Mouse (Mus musculus): ENCODE measurements around the gene Hoxa4.

GRCm38 (mm10) chr6:52175864-52176263 is 15.7 kb downstream of the Hoxa4 start:
- TF ChIP-seq EP300 (IDR thresholded peaks at IDR 0.05; ENCODE audit: low read length): no peak
- TF ChIP-seq CTCF (conservative IDR thresholded peaks at IDR 0.05 in 1 of 2, IDR thresholded peaks at IDR 0.05 in 1 of 2; ENCODE audit: low read depth in 2 of 2, low read length in 2 of 2): no peak
- no peak for TF ChIP-seq E2F4 (IDR thresholded peaks at IDR 0.05; ENCODE audit: insufficient replicate concordance, low read depth, low read length)
- TF ChIP-seq POLR2A (IDR thresholded peaks at IDR 0.05; ENCODE audit: low read depth, low read length): no peak
- TF ChIP-seq BHLHE40 (IDR thresholded peaks at IDR 0.05; ENCODE audit: low read depth, low read length): no peak
- TF ChIP-seq HCFC1 (IDR thresholded peaks at IDR 0.05; ENCODE audit: low read depth, low read length): no peak
- TF ChIP-seq MAX (IDR thresholded peaks at IDR 0.05; ENCODE audit: low read length): no peak
- TF ChIP-seq TCF12 (IDR thresholded peaks at IDR 0.05; ENCODE audit: low read depth, low read length): no peak
- TF ChIP-seq CHD2 (IDR thresholded peaks at IDR 0.05; ENCODE audit: low read length): no peak
- TF ChIP-seq MAFK (IDR thresholded peaks at IDR 0.05; ENCODE audit: insufficient replicate concordance, low read length): no peak
- TF ChIP-seq ZNF384 (IDR thresholded peaks at IDR 0.05; ENCODE audit: low read depth, low read length): no peak
- no peak for TF ChIP-seq POLR2AphosphoS2 (IDR thresholded peaks at IDR 0.05; ENCODE audit: low read depth, low read length)
- TF ChIP-seq JUN (IDR thresholded peaks at IDR 0.05; ENCODE audit: insufficient read depth, low read depth, low read length): no peak
- no peak for TF ChIP-seq USF1 (IDR thresholded peaks at IDR 0.05; ENCODE audit: low read depth, low read length)

Measured in CH12.LX (cell line).